Mouse (Mus musculus) layer of hippocampus, postnatal 36 days (tissue): ENCODE results near the gene S100a8. TPM values are rescaled to one million over a fixed set of nuclear protein-coding genes. Genes with fewer than 3 reads are reported as not detected.

ENCODE experiments used
- DNase-seq, 2 experiments: peaks; one replicate each; pipeline ENCODE4 v3.0.0; 2022
- total RNA-seq, 2 experiments: library from RNA; stranded (reverse); gene quantifications; 2 replicates each; pipeline ENCODE4 v1.2.3; 2021

The S100a8 gene
- total RNA-seq, 2 experiments from 2014 or later, result 0.91 TPM; not detected in 1

GRCm38 (mm10) chr3:90683929-90684328 lies 15.2 kb downstream of the S100a8 start:
- no peak for DNase-seq

DNA sequence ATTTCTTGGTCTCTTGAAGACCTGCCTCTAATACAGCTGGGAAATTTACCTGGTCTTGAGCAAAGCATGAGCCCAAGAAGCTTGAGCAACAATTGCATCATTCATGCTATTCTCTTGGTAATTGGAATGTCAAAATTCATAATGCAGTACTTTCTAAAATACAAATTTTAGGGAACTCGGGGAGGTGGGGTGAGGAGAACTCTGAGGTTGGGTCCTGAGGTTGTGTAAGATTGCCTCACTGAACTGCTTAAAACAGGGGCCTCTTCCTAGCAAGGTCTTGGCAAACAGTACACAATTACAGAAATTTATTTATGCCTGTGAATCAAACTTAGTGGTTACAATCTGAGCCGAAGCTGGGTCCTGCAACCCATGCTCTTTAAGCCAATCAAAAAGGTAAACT lies 18.1 kb downstream of the S100a8 start:
- DNase-seq, result no peak

DNA sequence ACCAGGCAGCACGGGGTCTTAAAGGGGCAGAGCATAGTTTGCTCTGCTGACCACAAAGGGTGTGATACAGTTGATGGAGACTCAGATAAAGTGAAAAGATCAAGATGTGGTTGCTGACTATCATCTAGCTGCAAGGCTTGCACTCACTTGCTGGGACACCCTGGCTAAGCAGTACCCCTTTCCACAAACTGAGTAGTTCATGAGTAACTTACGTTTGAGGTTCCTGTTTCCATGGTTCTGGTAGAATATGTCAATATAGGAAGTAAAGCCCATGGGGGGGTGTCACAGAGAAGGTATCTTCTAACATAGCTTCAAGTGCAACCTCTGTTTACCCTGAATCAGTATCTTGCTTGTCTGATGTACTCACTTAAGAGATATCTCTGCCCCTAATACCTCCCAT lies 24.7 kb downstream of the S100a8 start:
- no peak for DNase-seq

GRCm38 (mm10) chr3:90695613-90696012 lies 26.8 kb downstream of the S100a8 start, which contains the start of gene S100a9:
S100a9 (minus strand) TSS chr3:90695721.
- no peak for DNase-seq

GRCm38 (mm10) chr3:90702244-90702643 lies 33.5 kb downstream of the S100a8 start:
- DNase-seq, result no peak

GRCm38 (mm10) chr3:90708523-90709202 lies 39.9 kb downstream of the S100a8 start:
- peak in 1 of 2 experiments; percentile 15 for DNase-seq

- DNase-seq, result peak; percentile 72 to 77
These were observed 41.0 kb downstream of the S100a8 start for GRCm38 (mm10) chr3:90709591-90710460.

Other genes with a start within 250 kb of the S100a8 start
- 10 to 100 TPM; 78.2 to 80.4 TPM for gene Ints3, start 235.4 kb upstream of the S100a8 start, total RNA-seq
- gene Npr1, start 203.1 kb upstream of the S100a8 start, total RNA-seq, result 1 to 10 TPM; 4.6 to 6.1 TPM
- gene Ilf2, start 192.9 kb upstream of the S100a8 start, total RNA-seq, result 10 to 100 TPM; 83.0 to 83.8 TPM
- gene Snapin, start 177.9 kb upstream of the S100a8 start, total RNA-seq, result 10 to 100 TPM; 49.8 to 50.8 TPM
- 100 to 1,000 TPM; 145 to 152 TPM for gene Chtop, start 159.5 kb upstream of the S100a8 start, total RNA-seq
- gene S100a1, start 154.6 kb upstream of the S100a8 start, total RNA-seq, result 10 to 100 TPM; 95.5 to 98.7 TPM
- 10 to 100 TPM; 21.1 to 26.4 TPM for gene S100a13, start 154.5 kb upstream of the S100a8 start, total RNA-seq
- under 1 TPM; 0.53 to 0.67 TPM for gene S100a14, start 142.1 kb upstream of the S100a8 start, total RNA-seq
- gene S100a16, start 131.7 kb upstream of the S100a8 start, total RNA-seq, result 10 to 100 TPM; 82.5 to 96.2 TPM
- 1 to 10 TPM; 1.1 to 1.4 TPM for gene S100a3, start 108.4 kb upstream of the S100a8 start, total RNA-seq
- not detected for gene S100a2, start 78.7 kb upstream of the S100a8 start, total RNA-seq
- gene Gm42674, start 67.1 kb upstream of the S100a8 start, total RNA-seq, result not detected
- 1 to 10 TPM; 2.7 to 3.8 TPM for gene S100a4, start 65.2 kb upstream of the S100a8 start, total RNA-seq
- gene S100a5, start 60.5 kb upstream of the S100a8 start, total RNA-seq, result not detected
- gene S100a6, start 56.1 kb upstream of the S100a8 start, total RNA-seq, result 10 to 100 TPM; 18.8 to 23.5 TPM
- under 1 TPM; 0.61 to 0.62 TPM for gene S100a7a, start 15.0 kb upstream of the S100a8 start, total RNA-seq
- under 1 TPM in 1 of 2 experiments, not detected in 1; 0.86 TPM for gene S100a9, start 26.7 kb downstream of the S100a8 start, total RNA-seq
- gene Pglyrp4, start 57.9 kb downstream of the S100a8 start, total RNA-seq, result not detected
- gene Gm5849, start 108.9 kb downstream of the S100a8 start, total RNA-seq, result not detected